Mouse (Mus musculus) gastrocnemius, adult 2 months (tissue): Measurements from ENCODE around the gene Axdnd1. TPM values are rescaled to one million over a fixed set of nuclear protein-coding genes. Genes with fewer than 3 reads are reported as not detected.

Experiments used
- DNase-seq: peaks from one replicate; pipeline ENCODE4 v3.0.0; 2022
- H3K27ac ChIP-seq: fragments of 200-600 bp; 2 replicates; pipeline ENCODE4 v1.8.1; 2022; ENCODE audit warnings: mild to moderate bottlenecking
- H3K4me3 ChIP-seq: fragments of 200-600 bp; 2 replicates; pipeline ENCODE4 v1.8.1; 2022; ENCODE audit warnings: mild to moderate bottlenecking, moderate library complexity
- CTCF ChIP-seq: fragments of 200-600 bp; IDR thresholded peaks from 2 replicates; pipeline ENCODE4 v1.8.1; 2022; ENCODE audit warnings: antibody characterized with exemption, mild to moderate bottlenecking, moderate library complexity
- intact Hi-C: fragments of 180-260 bp; cut with DNase I; formaldehyde crosslinking; loops from one replicate; pipeline ENCODE4 v1.15.1; 2025
- total RNA-seq, 2 experiments: library from RNA; stranded (reverse); gene quantifications; 2 replicates each; pipeline ENCODE4 v1.2.3; 2021

Gene Axdnd1
- total RNA-seq, 2 experiments from 2014 or later = not detected

GRCm38 (mm10) chr1:156284851-156285540 lies 136.0 kb downstream of the Axdnd1 start:
- no peak for TF ChIP-seq CTCF
- DNase-seq = no peak
- Histone ChIP-seq H3K27ac (no peak overlapping the region), H3K4me3 (no peak overlapping the region)
- intact Hi-C loops = no loop called here

- no peak overlapping the region for H3K27ac ChIP-seq
- DNase-seq = no peak
- no peak overlapping the region for H3K4me3 ChIP-seq
- intact Hi-C loops = no loop called here
- no peak for TF ChIP-seq CTCF
These were observed 136.8 kb downstream of the Axdnd1 start for GRCm38 (mm10) chr1:156284207-156284606.

GRCm38 (mm10) chr1:156280131-156280530 lies 140.8 kb downstream of the Axdnd1 start:
- H3K4me3 ChIP-seq = no peak overlapping the region
- DNase-seq = no peak
- no peak overlapping the region for H3K27ac ChIP-seq
- no peak for TF ChIP-seq CTCF
- intact Hi-C loops = no loop called here

GRCm38 (mm10) chr1:156273647-156274046 lies 147.3 kb downstream of the Axdnd1 start:
- no peak for TF ChIP-seq CTCF
- H3K27ac ChIP-seq = no peak overlapping the region
- H3K4me3 ChIP-seq = no peak overlapping the region
- intact Hi-C loops = no loop called here
- no peak for DNase-seq

Other genes starting within 250 kb of the Axdnd1 start
- not detected for gene Fam163a, start 216.1 kb downstream of the Axdnd1 start, total RNA-seq
- not detected for gene Tdrd5, start 117.5 kb downstream of the Axdnd1 start, total RNA-seq
- gene Nphs2, start 110.4 kb downstream of the Axdnd1 start, total RNA-seq = not detected
- 100 to 1,000 TPM; 364 to 454 TPM for gene Gm2000, start 55.1 kb downstream of the Axdnd1 start, total RNA-seq
- 1 to 10 TPM; 3.5 to 3.9 TPM for gene Soat1, start 53.2 kb upstream of the Axdnd1 start, total RNA-seq
- 10 to 100 TPM; 42.9 to 49.5 TPM for gene Gm10031, start 102.9 kb upstream of the Axdnd1 start, total RNA-seq
- gene Abl2, start 137.6 kb upstream of the Axdnd1 start, total RNA-seq = 10 to 100 TPM; 21.2 to 26.1 TPM